Mouse (Mus musculus): ENCODE results near the gene Rpl7l1. TPM values are rescaled to one million over a fixed set of nuclear protein-coding genes. Genes with fewer than 3 reads are reported as not detected.
"Not testable (repeated sequence)": the region's sequence is repeated elsewhere in the genome, so short reads cannot be mapped to it uniquely, and the experiment has no call there.

Rpl7l1 gene
- polyA plus RNA-seq, 1 experiment: not detected

- Histone ChIP-seq H3K27ac (ENCODE audit: insufficient read depth, low read depth, low read length) (peak overlapping the region; percentile 56; the same call in 1 of the 2 replicates), H3K4me3 (ENCODE audit: insufficient read depth, low read depth, low read length) (peak overlapping the region; percentile 80), H3K4me1 (ENCODE audit: control insufficient read depth, insufficient read depth, low read length) (peaks cover 7% of the 10 kb centered on the region)
- TF ChIP-seq CTCF (IDR thresholded peaks at IDR 0.05; ENCODE audit: insufficient read depth, low read depth, low read length) (no peak), POLR2A (IDR thresholded peaks at IDR 0.05; ENCODE audit: insufficient read depth, low read depth, low read length) (no peak)
- 2% methylated on average over 5 of the region's 5 CpGs for WGBS
Observed at GRCm38 (mm10) chr17:46772038-46772403, 10.5 kb downstream of the Rpl7l1 start.

GRCm38 (mm10) chr17:46771616-46772015 lies 10.9 kb downstream of the Rpl7l1 start:
- no peak overlapping the region for H3K4me3 ChIP-seq (ENCODE audit: insufficient read depth, low read depth, low read length)
- peaks cover 7% of the 10 kb centered on the region for H3K4me1 ChIP-seq (ENCODE audit: control insufficient read depth, insufficient read depth, low read length)
- WGBS: 68% methylated on average over 17 of the region's 17 CpGs
- no peak overlapping the region for H3K27ac ChIP-seq (ENCODE audit: insufficient read depth, low read depth, low read length)
- TF ChIP-seq POLR2A (IDR thresholded peaks at IDR 0.05; ENCODE audit: insufficient read depth, low read depth, low read length) (no peak), CTCF (IDR thresholded peaks at IDR 0.05; ENCODE audit: insufficient read depth, low read depth, low read length) (no peak)

- 88% methylated on average over 4 of the region's 4 CpGs for WGBS
- Histone ChIP-seq H3K4me3 (ENCODE audit: insufficient read depth, low read depth, low read length) (no peak overlapping the region), H3K4me1 (ENCODE audit: control insufficient read depth, insufficient read depth, low read length) (peaks cover 7% of the 10 kb centered on the region), H3K27ac (ENCODE audit: insufficient read depth, low read depth, low read length) (no peak overlapping the region)
- no peak for TF ChIP-seq POLR2A (IDR thresholded peaks at IDR 0.05; ENCODE audit: insufficient read depth, low read depth, low read length)
- no peak for TF ChIP-seq CTCF (IDR thresholded peaks at IDR 0.05; ENCODE audit: insufficient read depth, low read depth, low read length)
Observed at GRCm38 (mm10) chr17:46771025-46771424, 11.4 kb downstream of the Rpl7l1 start.

- WGBS: 89% methylated on average over 11 of the region's 11 CpGs
- peaks cover 7% of the 10 kb centered on the region for H3K4me1 ChIP-seq (ENCODE audit: control insufficient read depth, insufficient read depth, low read length)
- no peak overlapping the region for H3K4me3 ChIP-seq (ENCODE audit: insufficient read depth, low read depth, low read length)
- no peak overlapping the region for H3K27ac ChIP-seq (ENCODE audit: insufficient read depth, low read depth, low read length)
- TF ChIP-seq CTCF (IDR thresholded peaks at IDR 0.05; ENCODE audit: insufficient read depth, low read depth, low read length): no peak
- no peak for TF ChIP-seq POLR2A (IDR thresholded peaks at IDR 0.05; ENCODE audit: insufficient read depth, low read depth, low read length)
Observed at GRCm38 (mm10) chr17:46770546-46770945, 11.9 kb downstream of the Rpl7l1 start.

GRCm38 (mm10) chr17:46767868-46768267 lies 14.6 kb downstream of the Rpl7l1 start:
- no peak for TF ChIP-seq POLR2A (IDR thresholded peaks at IDR 0.05; ENCODE audit: insufficient read depth, low read depth, low read length)
- no peak for TF ChIP-seq CTCF (IDR thresholded peaks at IDR 0.05; ENCODE audit: insufficient read depth, low read depth, low read length)
- H3K27ac ChIP-seq (ENCODE audit: insufficient read depth, low read depth, low read length): no peak overlapping the region
- WGBS: 62% methylated on average over 8 of the region's 8 CpGs
- peaks cover 5% of the 10 kb centered on the region; the same call in 1 of the 2 replicates for H3K4me1 ChIP-seq (ENCODE audit: control insufficient read depth, insufficient read depth, low read length)
- no peak overlapping the region for H3K4me3 ChIP-seq (ENCODE audit: insufficient read depth, low read depth, low read length)

GRCm38 (mm10) chr17:46764916-46765315 lies 17.6 kb downstream of the Rpl7l1 start:
- H3K27ac ChIP-seq (ENCODE audit: insufficient read depth, low read depth, low read length); H3K4me1 ChIP-seq (ENCODE audit: control insufficient read depth, insufficient read depth, low read length); H3K4me3 ChIP-seq (ENCODE audit: insufficient read depth, low read depth, low read length): not testable (repeated sequence)
- WGBS: 41% methylated on average over 9 of the region's 9 CpGs

- H3K27ac ChIP-seq (ENCODE audit: insufficient read depth, low read depth, low read length): no peak within 1 kb of the TSS
- 64% methylated on average over 2 of the region's 2 CpGs for WGBS
- H3K4me3 ChIP-seq (ENCODE audit: insufficient read depth, low read depth, low read length): no peak within 1 kb of the TSS
- TF ChIP-seq CTCF (IDR thresholded peaks at IDR 0.05; ENCODE audit: insufficient read depth, low read depth, low read length) (no peak), POLR2A (IDR thresholded peaks at IDR 0.05; ENCODE audit: insufficient read depth, low read depth, low read length) (no peak)
- 0 out of 2 replicates have a peak, but pooled peaks cover 2% of the 10 kb centered on the region for H3K4me1 ChIP-seq (ENCODE audit: control insufficient read depth, insufficient read depth, low read length)
Observed at GRCm38 (mm10) chr17:46763544-46763943, 18.9 kb downstream of the Rpl7l1 start, which contains the start of gene Ptcra. Gene Ptcra (minus strand): TSS chr17:46763712.

GRCm38 (mm10) chr17:46758753-46759152 lies 23.7 kb downstream of the Rpl7l1 start:
- H3K4me3 ChIP-seq (ENCODE audit: insufficient read depth, low read depth, low read length): no peak overlapping the region
- H3K27ac ChIP-seq (ENCODE audit: insufficient read depth, low read depth, low read length): no peak overlapping the region
- no peak for TF ChIP-seq POLR2A (IDR thresholded peaks at IDR 0.05; ENCODE audit: insufficient read depth, low read depth, low read length)
- no peak for TF ChIP-seq CTCF (IDR thresholded peaks at IDR 0.05; ENCODE audit: insufficient read depth, low read depth, low read length)
- H3K4me1 ChIP-seq (ENCODE audit: control insufficient read depth, insufficient read depth, low read length): no peaks in the 10 kb centered on the region
- WGBS: 78% methylated on average over 12 of the region's 12 CpGs

- Histone ChIP-seq H3K4me1 (ENCODE audit: control insufficient read depth, insufficient read depth, low read length) (peaks cover 9% of the 10 kb centered on the region; the same call in 1 of the 2 replicates), H3K4me3 (ENCODE audit: insufficient read depth, low read depth, low read length) (peak within 1 kb of the TSS; percentile 91), H3K27ac (ENCODE audit: insufficient read depth, low read depth, low read length) (peak within 1 kb of the TSS; percentile 55)
- no peak for TF ChIP-seq CTCF (IDR thresholded peaks at IDR 0.05; ENCODE audit: insufficient read depth, low read depth, low read length)
- TF ChIP-seq POLR2A (IDR thresholded peaks at IDR 0.05; ENCODE audit: insufficient read depth, low read depth, low read length): peak; percentile 92
- under 1% methylated on average over 58 of the region's 58 CpGs for WGBS
Observed at GRCm38 (mm10) chr17:46751794-46752556, 30.5 kb downstream of the Rpl7l1 start, which contains the start of gene Cnpy3. Gene Cnpy3 (minus strand): TSS chr17:46752214.
